Mouse (Mus musculus) frontal cortex, adult 2 months (tissue): ENCODE measurements at regions not wholly inside any gene's neighbourhood (a gene's known extent, or its start where the extent isn't known, plus 50 kb on each side); places are given as distances from the start of the nearest gene placed in this dataset.

Experiments used
- DNase-seq, 2 experiments: peaks; one replicate each; pipeline ENCODE4 v3.0.0; 2022; ENCODE audit warnings: low spot score in 1 of 2; ENCODE audit errors: extremely low spot score in 1 of 2

DNA sequence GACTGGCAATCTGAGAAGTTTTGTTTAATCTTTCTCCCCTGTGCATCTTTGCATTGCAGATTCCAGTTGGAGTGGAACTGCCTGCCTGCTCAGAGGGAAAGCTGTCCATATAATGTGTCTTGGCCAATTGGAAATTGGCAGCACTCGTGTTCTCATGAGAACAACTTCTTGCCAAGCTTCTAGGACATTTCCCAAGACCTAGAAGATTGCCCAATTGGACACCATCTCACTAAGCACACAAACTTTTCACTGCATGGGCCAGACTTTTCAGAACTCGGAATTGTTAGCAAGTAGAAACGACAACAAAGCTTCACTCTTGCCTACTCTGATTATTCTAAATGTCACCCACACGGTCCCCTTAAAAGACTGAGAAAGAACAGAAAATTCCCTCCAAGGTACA lies 409.8 kb downstream of the Rwdd3 start:
- DNase-seq: no peak

DNA sequence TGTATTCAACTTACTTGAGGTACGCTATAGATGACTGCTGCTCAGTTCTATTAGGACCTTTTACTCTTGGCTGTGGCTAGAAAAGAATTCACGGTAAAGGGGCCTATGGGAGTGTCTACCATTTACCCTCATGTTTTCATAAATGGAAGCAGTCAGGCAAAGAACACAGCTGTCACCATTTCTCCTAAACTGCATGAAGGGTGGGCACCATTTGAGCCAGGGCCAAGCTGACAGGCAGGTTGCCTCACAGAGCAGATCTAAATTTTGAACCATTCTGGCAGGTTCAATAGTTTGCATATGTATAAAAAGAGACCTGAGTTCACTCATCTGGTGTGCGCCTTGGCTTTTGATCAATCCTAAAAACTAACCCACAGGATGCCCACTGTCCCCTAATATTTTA lies 410.3 kb downstream of the Rwdd3 start:
- DNase-seq: no peak

DNA sequence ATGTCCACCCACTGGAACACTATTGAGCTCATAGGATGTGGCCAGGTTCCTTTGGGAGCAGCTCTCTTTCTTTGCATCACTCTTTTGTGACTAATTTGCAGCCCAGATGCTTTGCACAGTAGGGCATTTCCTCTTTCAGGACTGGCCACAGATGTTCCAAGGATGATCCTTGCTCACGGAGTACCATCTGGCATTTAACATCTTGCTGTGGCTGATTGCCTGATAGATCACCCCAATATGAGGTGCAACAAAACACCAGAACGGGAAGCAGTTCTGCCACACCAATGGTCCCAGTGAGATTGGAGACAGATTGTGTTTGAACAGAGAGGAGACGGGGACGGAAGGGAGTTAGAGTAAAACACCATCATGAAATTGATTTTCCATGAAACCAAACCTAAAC lies 423.0 kb downstream of the Rwdd3 start:
- no peak for DNase-seq

DNA sequence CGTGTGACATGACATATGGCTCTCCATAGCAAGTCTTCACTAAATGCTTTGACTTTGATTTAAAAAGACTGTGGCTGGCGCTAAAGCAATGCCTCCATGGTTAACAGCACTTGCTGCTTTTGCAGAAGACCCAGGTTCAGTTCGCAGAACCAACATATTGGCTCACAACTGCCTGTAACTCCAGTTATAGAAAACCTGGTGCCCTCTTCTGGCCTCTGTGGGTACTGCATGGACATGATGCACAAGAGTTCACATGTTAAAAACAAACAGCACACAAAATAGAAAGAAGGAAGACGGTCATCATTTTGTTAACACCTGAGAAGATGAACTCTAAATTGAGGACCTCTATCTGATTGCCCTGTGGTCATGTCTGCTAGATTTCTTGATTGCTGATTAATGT lies 423.8 kb downstream of the Rwdd3 start:
- peak in 1 of 2 experiments; percentile 32 for DNase-seq

DNA sequence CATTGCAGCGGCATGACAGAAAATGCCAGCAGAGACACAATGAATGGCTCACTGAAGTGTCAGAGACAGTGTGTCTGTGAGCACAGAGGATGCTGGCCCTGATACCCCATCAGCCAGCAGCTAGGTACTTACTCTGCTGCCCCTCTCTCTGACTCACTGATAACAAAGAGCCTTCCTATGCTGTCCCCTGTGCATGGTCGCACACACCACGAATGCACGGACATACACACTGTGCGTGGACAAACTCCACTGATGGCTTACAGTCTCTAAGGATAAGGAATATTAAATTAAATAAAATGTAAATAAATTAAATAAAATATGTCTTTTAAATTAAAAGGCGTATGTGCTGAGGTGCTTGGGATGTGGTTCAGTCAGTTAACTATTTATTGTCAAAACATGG lies 438.2 kb downstream of the Rwdd3 start:
- DNase-seq: no peak

DNA sequence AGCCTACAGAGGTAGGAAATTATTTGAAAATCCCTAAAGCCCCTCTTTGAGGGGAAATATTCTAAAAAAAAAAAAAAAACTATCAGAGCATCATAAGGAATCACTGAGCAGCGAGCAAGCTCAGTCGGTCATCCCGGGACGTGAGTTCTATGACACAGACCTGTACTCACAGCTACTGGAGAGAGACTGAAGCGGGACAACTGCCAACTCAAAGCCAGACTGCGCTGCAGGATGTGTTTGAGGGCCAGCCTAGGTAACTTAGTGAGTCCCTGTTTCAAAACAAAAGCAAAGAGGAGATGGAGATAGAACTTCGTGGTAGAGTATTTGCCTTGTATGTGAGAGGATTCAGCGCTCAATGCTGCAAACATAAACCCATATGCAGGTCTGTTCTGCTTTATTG lies 439.1 kb downstream of the Rwdd3 start:
- DNase-seq: no peak

DNA sequence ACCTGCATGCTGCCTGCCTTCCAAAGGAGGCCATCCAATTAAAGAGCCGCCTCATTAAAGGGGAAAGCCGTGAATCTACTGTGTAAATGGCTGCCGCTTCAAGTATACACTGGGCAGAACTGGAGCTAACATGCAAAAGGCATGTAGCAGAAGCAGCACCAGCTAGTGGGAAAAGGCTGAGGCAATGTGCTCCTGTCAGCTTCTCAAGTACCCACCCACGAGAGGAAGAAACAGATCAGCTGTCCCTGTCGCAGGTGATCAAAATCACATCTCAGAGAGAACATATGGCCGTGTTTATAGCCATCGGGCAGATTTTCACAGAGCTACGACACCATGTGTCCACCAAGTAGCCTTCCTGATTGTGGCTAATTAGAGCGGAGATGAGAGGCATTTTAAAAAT lies 440.2 kb downstream of the Rwdd3 start:
- peak in 1 of 2 experiments; percentile 19 for DNase-seq

DNA sequence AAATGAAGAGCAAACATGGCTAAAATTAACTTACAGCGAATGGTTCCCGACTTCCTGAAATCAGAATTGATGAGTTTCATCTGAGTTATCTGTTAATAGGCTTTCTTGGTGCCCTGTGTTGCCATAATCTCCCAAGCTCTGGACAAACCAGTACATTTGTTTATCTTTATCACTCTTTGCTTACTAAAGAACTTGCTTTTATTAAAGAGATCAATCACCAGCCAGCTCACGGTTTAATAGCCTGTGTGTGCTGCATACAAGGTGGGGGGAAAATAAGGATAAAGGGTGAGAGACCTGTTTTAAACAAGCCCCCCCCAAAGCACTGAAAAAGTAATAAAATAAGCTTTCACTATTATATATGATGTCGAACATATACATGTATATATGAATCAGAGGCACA lies 441.3 kb downstream of the Rwdd3 start:
- peak in 1 of 2 experiments; percentile 8 for DNase-seq

DNA sequence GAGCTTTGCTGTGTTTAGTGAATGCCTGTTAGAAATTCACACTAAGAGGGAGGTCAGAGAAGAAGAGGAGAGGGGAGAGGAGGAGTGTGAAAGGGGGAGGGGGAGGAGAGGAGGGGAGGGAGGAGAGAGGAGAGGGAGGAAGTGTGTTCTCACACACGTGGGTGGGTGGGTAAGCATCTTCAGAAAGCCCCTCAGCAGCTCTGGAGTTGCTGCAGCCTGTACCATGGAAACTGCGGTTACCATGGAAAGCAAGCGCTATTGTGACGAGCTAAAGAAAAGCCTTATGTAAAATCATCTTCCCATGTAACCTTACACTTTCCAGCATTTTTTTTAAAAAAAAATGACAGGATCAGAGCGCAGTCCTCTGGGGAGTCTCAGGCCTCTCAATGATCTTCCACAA lies 441.8 kb downstream of the Rwdd3 start:
- peak; percentile 56 to 70 for DNase-seq

DNA sequence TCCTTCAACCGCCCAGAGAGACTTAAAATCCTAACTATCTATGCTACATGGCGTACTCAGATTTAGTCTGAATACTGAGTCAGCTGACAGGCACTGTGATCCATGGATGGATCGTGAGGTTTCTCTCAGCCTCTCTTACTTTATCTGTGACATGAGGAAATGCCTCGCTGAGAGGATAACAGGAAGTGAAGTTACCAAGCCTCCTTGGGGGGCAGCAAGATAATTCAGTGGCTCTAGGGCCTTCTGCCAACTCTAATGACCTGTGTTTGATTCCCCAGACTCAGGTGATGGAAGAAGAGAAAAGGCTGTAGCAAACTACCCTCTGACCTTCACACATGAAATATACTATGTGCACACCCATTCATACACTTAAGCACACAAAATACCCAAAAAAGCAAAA lies 486.3 kb downstream of the Rwdd3 start:
- no peak for DNase-seq

DNA sequence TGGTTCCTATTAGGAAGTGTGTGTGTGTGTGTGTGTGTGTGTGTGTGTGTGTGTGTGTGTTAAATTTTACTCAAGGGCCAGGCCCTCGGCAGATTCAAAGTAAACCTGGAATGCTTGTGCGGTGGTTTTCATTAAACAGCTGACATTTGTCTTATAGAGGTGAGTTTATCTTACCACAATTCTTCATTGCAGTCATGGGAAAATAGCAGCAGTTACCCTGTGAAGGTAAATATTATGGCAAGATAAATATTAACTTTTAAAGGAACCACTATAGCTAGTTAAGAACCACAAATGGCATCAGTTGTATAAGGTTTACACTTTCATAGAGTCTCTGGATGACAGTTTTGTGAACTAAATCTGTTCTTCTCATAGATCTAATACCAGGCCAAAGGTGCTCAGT lies 495.6 kb downstream of the Rwdd3 start:
- DNase-seq: no peak

DNA sequence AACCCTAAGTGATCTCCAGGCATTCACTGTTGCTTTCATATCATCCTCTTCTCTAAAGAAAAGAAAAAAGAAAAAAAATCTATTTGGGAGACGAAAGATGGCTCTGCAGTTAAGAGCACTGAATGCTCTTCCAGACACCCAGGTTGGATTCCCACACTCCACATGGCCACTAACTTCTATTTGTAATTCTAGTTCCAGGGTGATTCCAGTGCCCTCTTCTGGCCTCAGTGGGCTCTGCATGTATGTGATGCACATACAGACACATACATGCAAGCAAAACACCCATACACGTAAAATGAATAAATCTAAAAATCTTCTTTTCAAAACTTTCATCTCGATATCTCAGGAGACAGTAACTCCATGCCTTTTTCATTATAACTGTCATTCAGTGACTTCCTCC lies 502.8 kb downstream of the Rwdd3 start:
- no peak for DNase-seq

DNA sequence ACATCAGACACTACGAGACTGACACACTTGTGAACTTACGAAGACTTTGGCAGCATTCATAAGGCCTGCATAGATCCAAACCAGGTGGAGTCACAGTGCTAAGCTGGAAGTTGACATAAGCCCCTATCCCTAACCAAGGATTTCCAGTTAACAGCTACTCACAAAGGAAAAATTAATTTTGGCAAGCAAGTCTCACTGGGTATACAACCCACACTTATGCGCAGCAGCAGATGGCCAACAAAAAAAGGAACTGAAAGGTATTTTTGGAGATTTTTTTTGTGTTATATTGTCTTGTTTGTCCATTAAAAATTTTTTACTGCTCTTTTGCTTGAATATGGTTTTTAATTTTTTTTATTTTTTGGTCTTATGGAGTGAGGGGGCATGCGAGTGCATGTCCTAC lies 509.0 kb downstream of the Rwdd3 start:
- DNase-seq: peak in 1 of 2 experiments; percentile 39

DNA sequence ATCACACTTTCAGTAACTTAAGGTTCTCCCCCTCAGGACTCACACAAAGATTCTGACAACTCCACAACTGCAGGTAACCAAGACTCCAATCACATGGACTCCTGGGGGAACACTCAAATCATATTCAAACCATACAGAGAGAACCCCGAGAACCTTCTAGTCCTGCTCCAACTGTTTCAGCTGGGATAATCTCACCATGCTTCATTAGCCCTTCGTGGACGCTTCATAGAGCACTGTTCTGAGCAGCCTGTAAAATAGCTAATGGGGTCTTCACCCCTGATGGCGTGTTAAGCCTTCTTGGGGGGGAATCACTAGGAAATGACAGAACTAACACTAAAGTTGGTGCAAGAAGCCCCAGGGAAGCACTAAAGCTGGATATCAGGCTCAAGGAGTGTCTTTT lies 510.7 kb downstream of the Rwdd3 start:
- no peak for DNase-seq

DNA sequence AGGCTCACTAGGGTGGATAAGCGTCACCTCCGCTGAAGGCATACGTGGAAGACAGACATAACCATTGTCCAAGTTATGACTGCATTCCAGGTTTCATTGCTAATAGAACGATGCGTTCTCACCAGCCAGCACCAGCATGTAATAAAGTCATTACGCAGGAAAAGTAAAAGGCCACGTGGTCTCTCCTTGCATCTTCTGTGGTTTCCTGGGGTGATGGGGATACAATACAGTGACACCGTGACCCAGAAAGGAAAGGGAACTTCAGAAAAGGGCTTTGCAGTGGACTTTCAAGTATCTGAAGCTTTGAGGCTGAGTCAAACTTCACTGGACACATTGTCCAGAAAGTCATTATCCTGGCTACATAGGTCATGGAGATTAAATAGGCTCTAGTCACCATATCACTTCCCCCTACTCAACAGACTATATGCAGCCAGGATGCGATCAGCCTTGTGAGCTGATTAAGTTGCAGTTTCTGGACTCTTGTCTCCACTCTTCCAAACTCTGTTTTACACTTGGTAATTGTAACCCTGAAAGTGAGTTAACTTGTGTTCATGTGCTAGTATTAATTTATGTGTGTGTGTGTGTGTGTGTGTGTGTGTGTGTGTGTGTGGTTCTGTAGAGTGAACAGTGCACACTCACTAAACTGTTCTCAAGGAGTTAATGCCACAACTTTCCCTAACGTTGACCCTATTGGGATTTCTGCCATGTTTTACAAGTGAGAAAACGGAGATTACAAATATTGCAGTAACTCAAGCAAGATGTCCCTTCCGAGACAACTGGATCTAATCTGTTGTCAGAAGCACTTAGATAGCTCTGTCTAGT lies 522.2 kb downstream of the Rwdd3 start:
- no peak for DNase-seq

DNA sequence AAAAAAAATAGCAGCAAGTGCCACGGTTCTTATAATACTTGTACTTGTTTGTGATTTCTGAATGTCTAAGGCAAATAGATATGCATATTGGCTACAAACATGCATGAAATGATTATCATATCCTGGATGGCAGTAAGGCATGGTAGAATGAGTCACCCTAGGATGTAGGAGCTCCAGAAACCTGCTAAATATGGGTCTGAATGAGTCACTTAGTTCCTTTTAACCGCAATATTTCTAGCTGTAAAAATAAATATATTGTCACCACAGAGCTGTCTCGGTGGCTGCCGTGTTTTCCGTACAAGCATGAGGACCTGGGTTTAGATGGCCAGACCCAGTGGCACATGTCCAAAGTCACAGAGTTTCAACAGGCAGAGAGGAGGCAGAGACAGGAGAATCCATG lies 523.1 kb downstream of the Rwdd3 start:
- DNase-seq: peak in 1 of 2 experiments; percentile 32

DNA sequence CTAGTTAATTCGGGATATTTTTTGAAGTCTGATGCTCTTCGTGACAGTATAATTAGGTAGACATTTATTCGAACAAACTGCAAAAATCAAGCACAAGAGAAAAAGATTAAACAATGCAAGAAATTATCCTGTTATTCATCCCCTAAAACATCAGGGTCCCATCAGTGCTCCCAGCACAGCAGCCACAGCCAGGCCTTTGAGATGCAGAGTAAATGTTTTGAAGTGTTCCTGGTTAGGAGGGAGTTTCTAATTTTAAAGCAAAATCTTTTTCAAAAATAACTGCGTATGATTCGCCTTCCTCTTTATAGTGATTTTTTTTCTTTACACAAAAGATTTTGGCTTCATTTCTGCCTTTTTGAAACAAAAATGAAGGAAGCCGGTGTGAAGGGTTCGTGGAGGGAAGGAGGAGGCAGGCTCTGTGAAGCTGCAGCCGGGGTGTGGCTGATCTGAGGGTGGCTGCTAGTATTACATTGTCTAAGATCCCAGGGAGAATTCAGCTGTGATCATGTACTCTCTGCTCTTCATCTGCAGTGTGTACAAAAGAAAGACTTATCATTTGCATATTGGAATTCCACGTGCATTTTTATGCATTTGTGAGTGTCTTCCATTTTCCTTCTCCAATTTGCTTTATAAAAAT lies 534.7 kb downstream of the Rwdd3 start:
- peak; percentile 19 to 61 for DNase-seq

DNA sequence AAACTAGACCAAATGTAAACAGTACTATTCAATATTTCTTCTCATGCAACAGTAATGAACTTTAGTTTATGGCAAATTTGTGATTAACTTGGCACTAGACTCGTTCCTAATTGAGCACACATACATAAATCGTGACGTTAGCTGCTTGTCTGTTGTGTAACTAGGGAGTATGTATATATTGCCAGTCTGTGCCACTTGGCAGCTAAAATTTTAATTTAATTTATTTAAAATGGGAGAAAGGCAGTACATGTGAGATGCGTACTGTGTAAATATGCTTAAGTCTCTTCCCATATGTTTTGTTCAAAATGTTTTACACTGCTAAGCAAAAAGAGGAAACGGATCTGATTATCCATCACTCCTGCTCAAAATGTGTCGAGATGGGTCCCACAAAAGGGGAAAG lies 553.1 kb downstream of the Rwdd3 start:
- DNase-seq: no peak

DNA sequence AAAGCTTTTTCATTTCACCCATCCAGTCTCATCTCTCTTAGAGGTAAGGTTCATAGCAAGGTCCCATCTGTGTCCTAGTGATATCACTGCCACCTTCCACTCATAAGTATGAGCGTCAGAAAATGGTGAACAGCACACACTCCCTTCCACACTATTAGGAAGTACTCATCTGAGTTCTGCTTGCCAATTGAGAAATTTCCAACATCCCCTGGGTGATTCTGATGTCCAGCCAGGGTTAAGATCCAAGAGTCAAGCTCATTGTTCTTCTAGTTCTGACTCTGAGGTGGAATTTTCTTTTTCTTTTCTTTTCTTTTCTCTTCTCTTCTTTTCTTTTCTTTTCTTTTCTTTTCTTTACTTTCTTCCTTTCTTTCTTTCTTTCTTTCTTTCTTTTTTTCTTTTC lies 577.3 kb downstream of the Rwdd3 start:
- no peak for DNase-seq

DNA sequence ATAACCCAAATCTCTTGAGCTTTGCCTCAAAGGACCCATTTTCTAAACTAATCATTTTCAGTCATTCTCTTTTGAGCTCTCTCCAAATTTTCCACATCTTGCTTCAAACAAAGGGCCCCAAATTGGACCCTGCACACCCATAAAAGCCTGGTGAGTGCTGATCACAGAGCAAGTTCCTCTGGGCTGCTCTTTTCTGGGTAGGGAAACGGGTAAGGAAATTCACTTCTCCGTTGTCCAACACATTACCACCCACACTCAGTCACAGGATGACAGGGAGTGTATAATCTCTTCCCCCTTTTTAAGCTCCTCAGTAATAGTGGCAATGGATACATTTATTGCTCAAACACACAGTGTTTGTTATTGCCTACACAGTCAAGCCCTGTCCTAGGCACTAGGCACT lies 580.3 kb downstream of the Rwdd3 start:
- no peak for DNase-seq

DNA sequence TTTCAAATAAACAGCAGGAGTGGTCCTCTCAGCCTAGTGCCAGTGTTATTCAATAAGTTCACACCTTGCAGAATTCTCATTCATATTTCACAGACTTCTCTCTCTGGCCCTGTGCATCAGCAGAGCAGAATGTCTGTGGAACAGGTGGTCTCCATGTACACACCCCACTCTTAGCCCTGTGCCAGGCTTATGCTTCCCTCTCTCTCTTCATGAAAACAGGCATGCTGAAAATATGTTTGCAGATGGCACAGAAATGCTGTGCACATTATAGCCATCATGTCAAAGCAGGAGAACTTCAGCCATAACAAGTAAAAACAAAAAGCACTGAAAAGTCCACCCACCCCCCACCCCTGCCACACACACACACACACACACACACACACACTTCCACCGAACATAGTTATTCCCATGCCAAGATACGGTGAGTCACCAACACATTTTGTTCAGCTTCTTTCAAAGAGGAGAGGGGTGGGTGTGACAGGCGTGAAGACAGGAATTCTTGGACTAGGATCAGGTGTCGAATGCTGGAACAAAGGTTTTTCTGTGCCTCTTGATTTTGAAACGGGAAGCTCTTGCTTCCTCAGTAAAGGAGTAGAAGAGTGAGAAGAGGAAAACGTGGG lies 600.6 kb downstream of the Rwdd3 start:
- DNase-seq: peak; percentile 44 to 76
